In the genomic region with DNA sequence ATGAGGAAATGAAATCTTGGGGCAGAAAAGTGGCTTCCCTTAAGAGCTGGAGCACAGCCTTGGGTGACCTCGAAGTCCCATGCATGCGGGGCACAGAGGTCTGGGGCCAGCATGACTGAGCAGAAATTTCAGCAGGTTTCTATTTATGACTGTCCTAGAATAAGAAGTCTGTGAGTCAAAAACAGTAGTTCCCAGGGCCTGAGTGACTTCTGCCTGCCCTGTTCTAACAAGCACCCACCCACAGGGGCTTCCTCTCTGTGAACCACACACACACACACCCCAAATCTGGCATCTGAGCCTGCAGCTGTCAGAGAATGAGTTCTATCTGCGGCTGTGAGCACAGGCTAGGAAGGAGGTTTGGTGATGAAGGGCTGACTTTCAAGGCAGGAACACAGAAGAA, we compare ENCODE assay signal across 20 mouse cellular contexts.
A peak's percentile ranks its signal among the peaks of the same experiment; 100 is the strongest.
DNase-seq lines count a peak whose midpoint lies in the region; ATAC-seq and TF ChIP-seq lines count a peak whose summit lies in the region.
"Had no signal": no experiment of that assay in that cellular context is flagged by ENCODE, and none has a peak within 500 bp of the region (broad histone marks: within the 10 kb centered on the region; RNA-seq: fewer than 3 reads in every experiment).

No protein-coding gene starts in this region.

- no peaks in the 10 kb centered on the region for H3K9me3 ChIP-seq in liver, postnatal 0 days (ENCODE audit: low read length)
- H3K9me3 ChIP-seq: heart, embryonic 13.5 days; liver, embryonic 13.5 days; midbrain, embryonic 12.5 days had no signal

- TF ChIP-seq EP300 in liver, postnatal 0 days (IDR thresholded peaks at IDR 0.05; ENCODE audit: low read depth) = no peak

- no peak overlapping the region for H3K4me3 ChIP-seq in liver, postnatal 0 days (ENCODE audit: low read depth, low read length)
- H3K4me3 ChIP-seq in bone marrow macrophage, adult 2 months (ENCODE audit: insufficient read depth, low read length) = no peak overlapping the region
- H3K4me3 ChIP-seq: heart, embryonic 13.5 days; liver, embryonic 13.5 days; midbrain, embryonic 12.5 days had no signal

- H3K9ac ChIP-seq in liver, postnatal 0 days (replicated peaks) = no peak overlapping the region
- H3K9ac ChIP-seq: heart, embryonic 13.5 days; liver, embryonic 13.5 days; midbrain, embryonic 12.5 days had no signal

- no peak for ATAC-seq in liver, postnatal 0 days
- ATAC-seq in megakaryocyte progenitor cell, adult 5-6 weeks (replicated peaks; ENCODE audit: poor library complexity) = peak; percentile 90
- ATAC-seq: forebrain, embryonic 14.5 days; hindbrain, postnatal 0 days had no signal

- TF ChIP-seq CTCF in liver, postnatal 0 days (IDR thresholded peaks at IDR 0.05; ENCODE audit: low read depth) = no peak
- no peak for TF ChIP-seq CTCF in bone marrow macrophage, adult 2 months (IDR thresholded peaks at IDR 0.05; ENCODE audit: low read depth, low read length)

- no peaks in the 10 kb centered on the region for H3K36me3 ChIP-seq in liver, postnatal 0 days (replicated peaks; ENCODE audit: insufficient read depth, low read length)
- H3K36me3 ChIP-seq: heart, embryonic 13.5 days; liver, embryonic 13.5 days; midbrain, embryonic 12.5 days had no signal

- TF ChIP-seq POLR2A in bone marrow macrophage, adult 2 months (IDR thresholded peaks at IDR 0.05; ENCODE audit: borderline replicate concordance, low read depth, low read length) = no peak

- H3K27ac ChIP-seq in liver, postnatal 0 days (ENCODE audit: low read depth) = no peak overlapping the region
- 0 out of 2 replicates have a peak overlapping the region, but pooled peaks have one; percentile 17 for H3K27ac ChIP-seq in bone marrow macrophage, adult 2 months (ENCODE audit: insufficient read depth, low read depth, low read length)
- H3K27ac ChIP-seq: heart, embryonic 13.5 days; hindbrain, postnatal 0 days; liver, embryonic 13.5 days; midbrain, embryonic 12.5 days had no signal

- H3K4me2 ChIP-seq in liver, postnatal 0 days (ENCODE audit: low read depth, low read length) = no peak overlapping the region
- H3K4me2 ChIP-seq: heart, embryonic 13.5 days; liver, embryonic 13.5 days; midbrain, embryonic 12.5 days had no signal

- no peaks in the 10 kb centered on the region for H3K4me1 ChIP-seq in liver, postnatal 0 days (ENCODE audit: insufficient read depth)
- H3K4me1 ChIP-seq in bone marrow macrophage, adult 2 months (ENCODE audit: control insufficient read depth, insufficient read depth, low read length) = peaks cover 10% of the 10 kb centered on the region
- H3K4me1 ChIP-seq: heart, embryonic 13.5 days; liver, embryonic 13.5 days had no signal

- 31% methylated on average over 3 of the region's 3 CpGs for whole genome bisulfite sequencing in liver, postnatal 0 days (ENCODE audit: insufficient replicate concordance)

- DNase-seq in liver = peak; percentile 15
- no peak for DNase-seq in liver, postnatal 0 days
- peak; percentile 35 for DNase-seq in thymus, postnatal 14 days
- DNase-seq in left cerebral cortex, adult 9 months (ENCODE audit: low spot score in 2 of 2) = no peak
- no peak for DNase-seq in lung, postnatal 36 days
- DNase-seq in layer of hippocampus, adult 8-10 months (ENCODE audit: low spot score in 2 of 2) = no peak
- DNase-seq: cerebellum, adult 11 months; cerebellum, postnatal 25 days; heart, postnatal 4 days; kidney, adult 2 months; kidney, postnatal 25 days; liver, embryonic 13.5 days; lung, postnatal 10 days; right cerebral cortex, adult 18-20 months had no signal

- H3K27me3 ChIP-seq in liver, postnatal 0 days (ENCODE audit: insufficient read depth, low read length) = no peaks in the 10 kb centered on the region
- H3K27me3 ChIP-seq: heart, embryonic 13.5 days; liver, embryonic 13.5 days; midbrain, embryonic 12.5 days had no signal

Comparison
In these comparisons a context has a peak if more than half of its experiments do, and no peak if none do; other contexts are left out.
1. DNase-seq: peak in liver (single experiment) and thymus, postnatal 14 days (single experiment); none in liver, postnatal 0 days (single experiment), left cerebral cortex, adult 9 months (0 of 2), lung, postnatal 36 days (single experiment) and layer of hippocampus, adult 8-10 months (0 of 2).